Mouse (Mus musculus): Measurements from ENCODE around the gene Rpl23a. TPM values are rescaled to one million over a fixed set of nuclear protein-coding genes. Genes with fewer than 3 reads are reported as not detected.
"Not testable (repeated sequence)": the region's sequence is repeated elsewhere in the genome, so short reads cannot be mapped to it uniquely, and the experiment has no call there.

The Rpl23a gene
- total RNA-seq, 2 experiments from 2014 or later: 776 to 812 TPM

GRCm38 (mm10) chr11:78152299-78153231, 30.8 kb downstream of the Rpl23a start:
- intact Hi-C loops (cut with DNase I): loop anchor here (2.0 kb wide), 1 partner anchor 92 kb away; no protein-coding TSS in a partner anchor
- peak; percentile 71 to 77 for DNase-seq

- DNase-seq: no peak
- intact Hi-C loops (cut with DNase I): no loop called here
These were observed 32.2 kb downstream of the Rpl23a start for GRCm38 (mm10) chr11:78151161-78151560.

GRCm38 (mm10) chr11:78146707-78147543, 36.5 kb downstream of the Rpl23a start:
- DNase-seq: no peak

DNA sequence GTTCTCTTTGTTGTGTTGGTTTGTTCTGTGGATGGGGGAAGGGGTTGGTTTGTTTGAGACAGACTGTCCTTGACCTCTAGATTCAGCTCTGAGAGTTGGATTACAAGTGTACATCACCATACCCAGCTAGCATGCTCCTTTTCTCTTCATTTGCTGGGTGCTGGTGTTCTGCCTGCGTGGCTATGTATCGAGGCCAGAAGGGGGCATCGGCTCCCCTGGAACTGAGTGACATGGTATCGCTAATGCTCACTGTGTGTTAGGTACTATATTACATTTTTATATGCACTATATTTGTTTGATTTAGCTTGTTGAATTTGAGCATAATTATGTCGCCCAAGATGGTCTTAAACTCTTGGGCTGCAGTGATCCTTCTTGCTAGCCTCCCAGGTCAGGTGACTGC, 37.2 kb downstream of the Rpl23a start:
- intact Hi-C loops (cut with DNase I): loop anchor here (5.0 kb wide), 1 partner anchor 64 kb away; the partner anchor contains the start of gene Eral1
- no peak for DNase-seq

More at GRCm38 (mm10) chr11:78146707-78147543, 36.5 kb downstream of the Rpl23a start:
- intact Hi-C loops (cut with DNase I): loop anchor here (5.0 kb wide), 1 partner anchor 65 kb away; the partner anchor contains the start of gene Eral1

DNA sequence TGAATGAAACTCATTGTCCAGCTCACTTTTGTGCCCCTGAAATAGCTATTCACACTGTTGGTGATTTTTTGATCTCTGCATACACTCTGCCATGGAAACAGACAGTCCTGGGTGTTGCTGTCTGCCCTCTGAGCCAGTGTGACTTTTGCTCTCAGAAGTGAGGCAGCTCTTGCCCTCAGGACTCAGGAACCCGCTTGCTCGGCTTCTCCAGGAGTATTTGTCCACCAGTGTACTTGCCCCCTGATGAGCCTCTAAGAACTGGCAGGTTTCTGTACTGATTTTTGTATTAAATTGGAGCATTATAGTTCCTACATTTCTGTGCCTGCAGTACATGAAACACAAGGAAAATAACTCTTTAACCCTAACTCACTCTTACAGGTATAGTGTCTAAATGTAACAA, 39.9 kb downstream of the Rpl23a start:
- intact Hi-C loops (cut with DNase I): no loop called here
- DNase-seq: no peak

DNA sequence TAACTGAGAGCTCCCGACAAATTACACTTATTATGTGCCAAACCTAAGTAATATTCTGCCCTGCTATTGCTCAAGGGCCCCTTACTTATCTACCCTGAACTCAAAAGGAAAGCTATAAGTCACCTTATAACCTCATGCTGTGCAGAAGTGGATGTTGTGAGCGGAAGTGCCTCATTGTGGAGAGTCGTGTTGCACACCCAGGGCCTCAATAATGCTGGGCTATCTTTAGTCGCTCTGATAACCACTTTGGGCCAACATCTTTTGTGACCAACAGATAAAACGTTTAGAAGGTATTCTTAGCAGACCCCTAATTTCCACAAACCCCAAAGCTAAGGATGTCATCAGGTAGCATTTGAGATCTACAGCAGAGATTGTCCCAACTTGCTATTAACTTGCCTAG, 42.7 kb downstream of the Rpl23a start:
- intact Hi-C loops (cut with DNase I): no loop called here
- DNase-seq: no peak

- DNase-seq: no peak
- intact Hi-C loops (cut with DNase I): no loop called here
These were observed 45.4 kb downstream of the Rpl23a start for GRCm38 (mm10) chr11:78138023-78138422.

DNA sequence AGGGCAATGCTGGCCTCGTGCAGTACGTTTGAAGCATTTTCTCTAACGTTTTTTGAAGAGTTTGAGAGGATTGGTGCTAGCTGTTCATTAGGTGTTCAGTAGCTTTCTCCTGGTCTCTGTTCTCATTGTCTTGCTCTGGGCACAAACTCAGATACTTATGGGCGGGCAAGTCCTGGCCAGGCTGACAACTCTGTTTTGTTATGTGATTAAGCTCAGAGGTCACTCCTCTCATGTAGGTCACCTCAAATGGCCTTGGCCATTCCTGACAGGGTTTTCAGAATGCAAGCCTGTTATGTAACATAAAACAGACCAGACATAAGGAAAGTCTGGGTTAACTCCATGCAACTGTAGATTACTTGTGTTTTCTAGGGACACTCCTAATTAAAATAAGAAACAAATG, 45.8 kb downstream of the Rpl23a start:
- intact Hi-C loops (cut with DNase I): no loop called here
- no peak for DNase-seq

DNA sequence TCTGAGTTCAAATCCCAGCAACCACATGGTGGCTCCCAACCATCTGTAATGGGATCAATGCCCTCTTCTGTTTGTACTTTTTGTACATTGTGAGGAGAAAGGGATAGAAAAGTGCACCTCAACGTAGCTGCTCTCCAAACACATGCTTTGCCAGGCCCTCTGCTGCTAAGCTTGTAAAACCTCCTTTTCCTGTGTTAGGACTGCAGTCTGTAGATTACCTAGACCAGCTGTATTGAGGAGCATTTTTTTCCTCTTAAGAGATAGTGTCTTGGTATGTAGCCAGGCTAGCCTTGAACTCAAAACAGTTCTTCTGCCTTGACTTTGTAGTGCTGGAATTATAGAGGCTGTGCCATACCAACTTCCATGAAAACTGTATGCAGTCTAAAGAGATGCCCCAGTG, 47.3 kb downstream of the Rpl23a start:
- intact Hi-C loops (cut with DNase I): no loop called here
- DNase-seq: no peak

DNA sequence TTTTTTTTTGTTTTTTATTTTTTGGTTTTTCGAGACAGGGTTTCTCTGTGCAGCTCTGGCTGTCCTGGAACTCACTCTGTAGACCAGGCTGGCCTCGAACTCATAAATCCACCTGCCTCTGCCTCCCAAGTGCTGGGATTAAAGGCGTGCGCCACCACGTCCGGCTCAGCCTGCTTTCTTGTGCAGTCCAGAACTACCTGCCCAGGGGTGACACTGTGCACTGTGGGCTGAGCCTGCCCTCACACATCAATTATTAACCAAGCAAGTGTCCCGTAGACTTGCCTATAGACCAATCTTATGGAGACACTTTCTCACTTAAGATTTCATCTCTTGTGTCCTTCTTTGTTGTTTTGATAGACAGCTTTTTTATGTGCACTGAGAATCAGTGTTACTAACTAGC, 48.1 kb downstream of the Rpl23a start:
- DNase-seq; intact Hi-C loops (cut with DNase I): not testable (repeated sequence)

DNA sequence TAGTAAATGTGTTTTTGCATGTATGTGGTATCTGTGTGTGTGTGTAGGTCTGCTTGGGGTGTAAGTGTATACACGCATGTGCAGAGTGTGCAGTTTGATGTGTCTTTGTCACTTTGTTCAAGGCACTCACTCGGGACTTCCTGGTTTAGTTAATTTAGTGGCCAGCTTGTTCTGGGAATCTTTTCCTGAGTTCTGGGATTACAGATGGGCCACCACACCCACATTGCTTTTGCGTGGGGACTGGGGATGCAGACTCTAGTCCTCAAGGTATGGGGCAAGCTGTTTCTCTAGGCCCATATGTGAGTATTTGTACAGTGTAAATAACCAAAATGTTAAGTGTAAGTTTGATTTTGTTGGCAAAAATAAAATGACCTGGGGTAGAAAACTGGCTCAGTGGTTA, 49.0 kb downstream of the Rpl23a start:
- intact Hi-C loops (cut with DNase I): no loop called here
- no peak for DNase-seq

DNA sequence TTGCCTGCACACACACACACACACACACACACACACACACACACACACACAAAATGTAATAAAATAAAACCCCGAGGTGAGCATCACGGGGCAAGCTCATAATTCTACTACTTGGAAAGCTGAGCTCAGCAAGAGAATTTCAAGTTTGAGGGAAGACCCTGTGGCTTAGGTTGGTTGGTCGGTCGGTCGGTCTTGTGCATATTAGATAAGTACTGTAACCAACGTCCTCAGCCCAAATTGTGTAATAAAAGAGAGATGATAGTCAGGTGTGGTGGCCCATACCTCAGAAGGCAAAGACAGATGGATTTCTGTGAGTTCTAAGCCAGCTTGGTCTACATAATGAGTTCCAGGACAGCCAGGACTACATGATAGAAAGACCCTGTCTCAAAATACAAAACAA, 49.5 kb downstream of the Rpl23a start:
- intact Hi-C loops (cut with DNase I): no loop called here
- DNase-seq: no peak

Small RNA genes lying within 50 kb of the gene (microRNA-seq; reads per million reads assigned to microRNA genes)
- 1.1 to 1.9 reads per million in 2 experiments for gene Mir7653

Other genes with a start within 250 kb of the Rpl23a start
- 10 to 100 TPM; 28.6 to 34.9 TPM for gene Phf12, start 200.8 kb downstream of the Rpl23a start, total RNA-seq (2021)
- gene Dhrs13, start 151.3 kb downstream of the Rpl23a start, total RNA-seq (2021): 1 to 10 TPM; 3.8 to 3.9 TPM
- 10 to 100 TPM; 66.2 to 69.1 TPM for gene Flot2, start 145.7 kb downstream of the Rpl23a start, total RNA-seq (2021)
- 10 to 100 TPM; 22.2 to 25.6 TPM for gene Eral1, start 103.2 kb downstream of the Rpl23a start, total RNA-seq (2021)
- gene Fam222b, start 88.9 kb downstream of the Rpl23a start, total RNA-seq (2021): 10 to 100 TPM; 14.4 to 14.6 TPM
- gene Traf4, start 18.0 kb downstream of the Rpl23a start, total RNA-seq (2021): 10 to 100 TPM; 10.3 to 11.2 TPM
- gene Nek8, start 6.9 kb downstream of the Rpl23a start, total RNA-seq (2021): 1 to 10 TPM; 4.8 to 6.2 TPM
- gene Tlcd1, start 6.9 kb downstream of the Rpl23a start, total RNA-seq (2021): 1 to 10 TPM; 6.5 to 7.6 TPM
- 10 to 100 TPM; 14.2 to 17.8 TPM for gene Rab34, start 4.8 kb upstream of the Rpl23a start, total RNA-seq (2021)
- gene Proca1, start 9.8 kb upstream of the Rpl23a start, total RNA-seq (2021): 1 to 10 TPM in 1 of 2 experiments, under 1 TPM in 1; 0.76 to 2.6 TPM
- gene Sdf2, start 62.2 kb upstream of the Rpl23a start, total RNA-seq (2021): 10 to 100 TPM; 49.8 to 51.3 TPM
- 10 to 100 TPM; 29.6 to 31.7 TPM for gene Supt6, start 62.4 kb upstream of the Rpl23a start, total RNA-seq (2021)
- gene 2610507B11Rik, start 78.2 kb upstream of the Rpl23a start, total RNA-seq (2021): 100 to 1,000 TPM; 184 to 186 TPM
- gene BC030499, start 107.3 kb upstream of the Rpl23a start, total RNA-seq (2021): 1 to 10 TPM in 1 of 2 experiments, under 1 TPM in 1; 0.90 to 1.9 TPM
- 1 to 10 TPM; 2.2 to 4.2 TPM for gene Spag5, start 117.9 kb upstream of the Rpl23a start, total RNA-seq (2021)
- 1 to 10 TPM in 1 of 2 experiments, under 1 TPM in 1; 0.54 to 1.0 TPM for gene Aldoc, start 139.4 kb upstream of the Rpl23a start, total RNA-seq (2021)
- 10 to 100 TPM; 23.5 to 23.9 TPM for gene Pigs, start 144.8 kb upstream of the Rpl23a start, total RNA-seq (2021)
- 1 to 10 TPM; 5.9 to 6.3 TPM for gene Unc119, start 159.9 kb upstream of the Rpl23a start, total RNA-seq (2021)
- under 1 TPM in 1 of 2 experiments, not detected in 1; 0.24 TPM for gene Foxn1, start 203.0 kb upstream of the Rpl23a start, total RNA-seq (2021)
- gene Slc13a2, start 238.6 kb upstream of the Rpl23a start, total RNA-seq (2021): not detected

Data from heart, postnatal 14 days (tissue).